Mouse (Mus musculus) neutrophil, adult 65 days (primary cell): ENCODE measurements around the gene Cps1. TPM values are rescaled to one million over a fixed set of nuclear protein-coding genes. Genes with fewer than 3 reads are reported as not detected.

Experiments
- total RNA-seq: library from RNA; stranded (reverse); gene quantifications from 2 replicates; pipeline ENCODE4 v1.2.4, GENCODE M21; 2023

Gene Cps1
- not detected in 2 replicates for total RNA-seq

GRCm38 (mm10) chr1:67122797-67123196 lies at the start of gene Cps1:
Gene Cps1, plus strand, starts transcription at chr1:67123026.

Other genes starting within 250 kb of the Cps1 start
- gene Myl1, start 177.6 kb upstream of the Cps1 start, total RNA-seq, result not detected in 2 replicates
- 7.4 and 9.0 TPM in 2 replicates for gene Lancl1, start 84.2 kb upstream of the Cps1 start, total RNA-seq